Mouse (Mus musculus) embryonic facial prominence, embryonic 10.5 days (tissue): ENCODE measurements around the gene Zfp451. TPM values are rescaled to one million over a fixed set of nuclear protein-coding genes. Genes with fewer than 3 reads are reported as not detected.
A peak's percentile ranks its signal among the peaks of the same experiment; 100 is the strongest.
"Not testable (repeated sequence)": the region's sequence is repeated elsewhere in the genome, so short reads cannot be mapped to it uniquely, and the experiment has no call there.

Experiments
- DNase-seq: peaks from one replicate; pipeline ENCODE4 v3.0.0-alpha.2; 2017; ENCODE audit warnings: low spot score
- H3K27ac ChIP-seq: fragments of 300-500 bp; sonication (generic); replicated peaks from 2 replicates; pipeline ENCODE4 v1.5.1; 2016; ENCODE audit warnings: mild to moderate bottlenecking
- H3K27me3 ChIP-seq: fragments of 300-500 bp; sonication (generic); replicated peaks from 2 replicates; pipeline ENCODE4 v1.6.1; 2016; ENCODE audit warnings: low read depth, mild to moderate bottlenecking; ENCODE audit not compliant: poor library complexity, severe bottlenecking
- H3K36me3 ChIP-seq: fragments of 300-500 bp; sonication (generic); replicated peaks from 2 replicates; pipeline ENCODE4 v1.6.1; 2016; ENCODE audit warnings: mild to moderate bottlenecking, moderate library complexity
- H3K4me1 ChIP-seq: fragments of 300-500 bp; sonication (generic); 2 replicates; pipeline ENCODE4 v1.6.1; 2016
- H3K4me3 ChIP-seq: fragments of 300-500 bp; sonication (generic); 2 replicates; pipeline ENCODE4 v1.5.1; 2016; ENCODE audit warnings: mild to moderate bottlenecking, moderate library complexity
- H3K9me3 ChIP-seq: fragments of 300-500 bp; sonication (generic); 2 replicates; pipeline ENCODE4 v1.6.1; 2016; ENCODE audit warnings: mild to moderate bottlenecking
- WGBS: fragments of 180-500 bp; shearing (Covaris S2); methylation state at CpG from one replicate; pipeline ENCODE4 v1.1.7; 2016; 5-methylcytosine and 5-hydroxymethylcytosine counted together
- polyA plus RNA-seq: library from polyadenylated mRNA; unstranded; fragments of >200 nt; fragmentation: Nextera tagmentation; extraction: Ambion mirVana; gene quantifications from 2 replicates; pipeline ENCODE4 v1.2.1, GENCODE M21; 2016

Zfp451 gene
- polyA plus RNA-seq = 33.6 and 35.7 TPM in 2 replicates

- Histone ChIP-seq H3K36me3 (peaks cover 40% of the 10 kb centered on the region), H3K27me3 (no peaks in the 10 kb centered on the region), H3K4me1 (peaks cover 19% of the 10 kb centered on the region), H3K9me3 (no peaks in the 10 kb centered on the region), H3K27ac (peak within 1 kb of the TSS; percentile 98), H3K4me3 (peak within 1 kb of the TSS; percentile 97)
- under 1% methylated on average over 85 of the region's 85 CpGs for WGBS
- DNase-seq = peak; percentile 94
Observed at GRCm38 (mm10) chr1:33813868-33814794, at the start of gene Zfp451. TSS of gene Zfp451 (minus strand) at chr1:33814595.

GRCm38 (mm10) chr1:33846807-33847206 is 32.4 kb upstream of the Zfp451 start:
- Histone ChIP-seq H3K36me3 (no peaks in the 10 kb centered on the region), H3K4me1 (no peaks in the 10 kb centered on the region), H3K27me3 (no peaks in the 10 kb centered on the region), H3K9me3 (no peaks in the 10 kb centered on the region), H3K4me3 (no peak overlapping the region), H3K27ac (no peak overlapping the region)
- no peak for DNase-seq
- WGBS = 93% methylated on average over 2 of the region's 2 CpGs

GRCm38 (mm10) chr1:33843823-33844222 is 29.4 kb upstream of the Zfp451 start:
- Histone ChIP-seq H3K27ac (no peak overlapping the region), H3K4me3 (no peak overlapping the region), H3K4me1 (no peaks in the 10 kb centered on the region), H3K9me3 (no peaks in the 10 kb centered on the region), H3K27me3 (no peaks in the 10 kb centered on the region), H3K36me3 (no peaks in the 10 kb centered on the region)
- no peak for DNase-seq
- WGBS = 81% methylated on average over 6 of the region's 6 CpGs

- H3K9me3 ChIP-seq, H3K4me1 ChIP-seq, H3K27ac ChIP-seq, H3K4me3 ChIP-seq, H3K36me3 ChIP-seq, H3K27me3 ChIP-seq, DNase-seq: not testable (repeated sequence)
- WGBS = 94% methylated on average over 14 of the region's 14 CpGs
Observed at GRCm38 (mm10) chr1:33838952-33839351, 24.6 kb upstream of the Zfp451 start.

GRCm38 (mm10) chr1:33830586-33830985 is 16.2 kb upstream of the Zfp451 start:
- Histone ChIP-seq H3K36me3 (no peaks in the 10 kb centered on the region), H3K4me1 (no peaks in the 10 kb centered on the region), H3K27ac (no peak overlapping the region), H3K27me3 (no peaks in the 10 kb centered on the region), H3K9me3 (0 out of 2 replicates have a peak, but pooled peaks cover 2% of the 10 kb centered on the region), H3K4me3 (no peak overlapping the region)
- DNase-seq = no peak
- 71% methylated on average over 4 of the region's 4 CpGs for WGBS

GRCm38 (mm10) chr1:33817931-33818330 is 3.5 kb upstream of the Zfp451 start:
- no peak for DNase-seq
- no peaks in the 10 kb centered on the region for H3K9me3 ChIP-seq
- peaks cover 3% of the 10 kb centered on the region for H3K36me3 ChIP-seq
- no peak overlapping the region for H3K27ac ChIP-seq
- H3K4me3 ChIP-seq = no peak overlapping the region
- WGBS = 81% methylated on average over 2 of the region's 2 CpGs
- no peaks in the 10 kb centered on the region for H3K27me3 ChIP-seq
- peaks cover 10% of the 10 kb centered on the region for H3K4me1 ChIP-seq

GRCm38 (mm10) chr1:33813495-33813867 is 914 bp downstream of the Zfp451 start:
- no peak for DNase-seq
- H3K4me1 ChIP-seq = peaks cover 19% of the 10 kb centered on the region
- WGBS = 17% methylated on average over 11 of the region's 11 CpGs
- no peaks in the 10 kb centered on the region for H3K9me3 ChIP-seq
- H3K36me3 ChIP-seq = peaks cover 47% of the 10 kb centered on the region
- peak overlapping the region; percentile 98 for H3K27ac ChIP-seq
- H3K4me3 ChIP-seq = peak overlapping the region; percentile 97
- H3K27me3 ChIP-seq = no peaks in the 10 kb centered on the region

GRCm38 (mm10) chr1:33803323-33803722 is 11.1 kb downstream of the Zfp451 start:
- H3K9me3 ChIP-seq = no peaks in the 10 kb centered on the region
- no peak for DNase-seq
- no peak overlapping the region for H3K4me3 ChIP-seq
- no peak overlapping the region for H3K27ac ChIP-seq
- H3K36me3 ChIP-seq = peaks cover 100% of the 10 kb centered on the region
- no peaks in the 10 kb centered on the region for H3K4me1 ChIP-seq
- 93% methylated on average over 2 of the region's 2 CpGs for WGBS
- H3K27me3 ChIP-seq = no peaks in the 10 kb centered on the region

GRCm38 (mm10) chr1:33799620-33800019 is 14.8 kb downstream of the Zfp451 start:
- H3K9me3 ChIP-seq = no peaks in the 10 kb centered on the region
- WGBS = 88% methylated on average over 3 of the region's 3 CpGs
- H3K4me1 ChIP-seq = no peaks in the 10 kb centered on the region
- DNase-seq = no peak
- peaks cover 99% of the 10 kb centered on the region for H3K36me3 ChIP-seq
- H3K27me3 ChIP-seq = no peaks in the 10 kb centered on the region
- H3K4me3 ChIP-seq = no peak overlapping the region
- no peak overlapping the region for H3K27ac ChIP-seq

GRCm38 (mm10) chr1:33788493-33788892 is 25.9 kb downstream of the Zfp451 start:
- H3K4me1 ChIP-seq = no peaks in the 10 kb centered on the region
- no peak for DNase-seq
- H3K36me3 ChIP-seq = peaks cover 43% of the 10 kb centered on the region
- no peak overlapping the region for H3K27ac ChIP-seq
- 74% methylated on average over 3 of the region's 3 CpGs for WGBS
- no peaks in the 10 kb centered on the region for H3K27me3 ChIP-seq
- H3K4me3 ChIP-seq = no peak overlapping the region
- H3K9me3 ChIP-seq = no peaks in the 10 kb centered on the region

GRCm38 (mm10) chr1:33788072-33788471 is 26.3 kb downstream of the Zfp451 start:
- Histone ChIP-seq H3K4me3 (no peak overlapping the region), H3K4me1 (no peaks in the 10 kb centered on the region), H3K27me3 (no peaks in the 10 kb centered on the region), H3K36me3 (peaks cover 43% of the 10 kb centered on the region), H3K9me3 (no peaks in the 10 kb centered on the region), H3K27ac (no peak overlapping the region)
- no peak for DNase-seq
- 85% methylated on average over 5 of the region's 5 CpGs for WGBS

- Histone ChIP-seq H3K4me3 (no peak overlapping the region), H3K4me1 (no peaks in the 10 kb centered on the region), H3K27ac (no peak overlapping the region), H3K9me3 (no peaks in the 10 kb centered on the region), H3K36me3 (peaks cover 48% of the 10 kb centered on the region), H3K27me3 (no peaks in the 10 kb centered on the region)
- WGBS = 97% methylated on average over 5 of the region's 5 CpGs
- DNase-seq = no peak
Observed at GRCm38 (mm10) chr1:33784561-33784960, 29.8 kb downstream of the Zfp451 start.

- Histone ChIP-seq H3K4me3 (no peak overlapping the region), H3K4me1 (no peaks in the 10 kb centered on the region), H3K9me3 (no peaks in the 10 kb centered on the region), H3K27ac (no peak overlapping the region), H3K36me3 (peaks cover 77% of the 10 kb centered on the region), H3K27me3 (no peaks in the 10 kb centered on the region)
- WGBS = 90% methylated on average over 14 of the region's 14 CpGs
- DNase-seq = no peak
Observed at GRCm38 (mm10) chr1:33776175-33776611, 38.2 kb downstream of the Zfp451 start.
